Mouse (Mus musculus) splenic B cell, adult 2 months (primary cell): ENCODE data around the gene 9030612E09Rik.
A peak's percentile ranks its signal among the peaks of the same experiment; 100 is the strongest.

Experiments
- DNase-seq: peaks from one replicate; pipeline ENCODE4 v3.0.0-alpha.2; 2011; ENCODE audit warnings: low read depth, low spot score
- H3K27me3 ChIP-seq: 2 replicates; pipeline ENCODE4 v1.6.1; 2012; ENCODE audit warnings: mild to moderate bottlenecking, low read length, moderate library complexity, mixed read lengths; ENCODE audit not compliant: control insufficient read depth, poor library complexity, insufficient read depth, severe bottlenecking
- H3K36me3 ChIP-seq: 2 replicates; pipeline ENCODE4 v1.6.1; 2012; ENCODE audit warnings: mild to moderate bottlenecking, low read length, moderate library complexity, mixed read lengths; ENCODE audit not compliant: control insufficient read depth, poor library complexity, insufficient read depth, severe bottlenecking

Gene 9030612E09Rik

DNA sequence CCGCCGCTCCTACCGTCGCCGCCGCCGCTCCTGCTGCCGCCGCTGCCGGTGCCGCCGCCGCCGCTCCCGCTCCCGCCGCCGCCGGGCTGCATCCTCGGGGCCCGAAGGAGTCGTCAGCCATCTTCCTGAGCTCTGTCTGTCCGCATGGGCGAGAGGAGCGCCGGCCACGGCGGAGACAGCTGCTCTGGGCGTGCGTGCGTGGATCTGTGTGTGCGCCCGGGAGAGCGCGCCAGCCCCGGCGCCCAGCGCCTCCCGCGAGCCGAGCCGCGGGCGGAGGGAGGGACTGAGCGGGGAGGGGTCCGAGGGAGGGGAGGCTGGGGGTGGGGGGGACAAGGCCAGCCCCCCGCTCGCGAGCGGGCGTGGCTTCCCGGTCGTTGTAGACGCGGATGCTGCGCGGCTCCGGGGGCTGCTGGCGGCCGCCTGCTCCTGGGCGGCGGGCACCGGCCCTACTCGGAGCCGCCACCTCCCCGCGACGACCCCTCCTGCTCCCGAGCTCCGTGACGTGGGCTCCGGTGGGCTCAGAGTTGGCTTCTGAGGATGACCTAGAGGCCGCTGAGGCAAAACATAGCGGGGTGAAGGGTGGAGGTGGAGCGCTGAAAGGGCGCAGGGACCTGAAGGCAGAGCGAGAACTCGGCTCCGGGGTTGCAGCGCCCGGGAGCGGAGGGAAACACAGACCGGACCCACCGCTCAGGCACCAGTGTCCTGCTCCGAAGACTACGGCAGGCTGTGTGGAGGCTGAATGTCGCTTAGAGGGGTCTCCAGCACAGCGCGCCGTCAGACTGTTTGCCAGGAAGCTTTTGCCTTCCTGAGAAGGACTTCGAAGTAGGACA lies at the start of gene 9030612E09Rik, which contains the start of gene Sobp:
Gene 9030612E09Rik (plus strand): TSS at position 379 of the 830 bp plus-strand sequence.
Gene Sobp (minus strand): TSS at position 205 of the 830 bp plus-strand sequence.
- Histone ChIP-seq H3K36me3 (no peaks in the 10 kb centered on the region), H3K27me3 (no peaks in the 10 kb centered on the region; the same call in 1 of the 2 replicates)
- DNase-seq = peak; percentile 3

GRCm38 (mm10) chr10:43128750-43129149 lies 45.8 kb upstream of the 9030612E09Rik start:
- no peaks in the 10 kb centered on the region for H3K27me3 ChIP-seq
- H3K36me3 ChIP-seq = no peaks in the 10 kb centered on the region
- no peak for DNase-seq

- no peaks in the 10 kb centered on the region for H3K27me3 ChIP-seq
- H3K36me3 ChIP-seq = no peaks in the 10 kb centered on the region
- no peak for DNase-seq
Observed at GRCm38 (mm10) chr10:43134027-43134426, 40.5 kb upstream of the 9030612E09Rik start.

- no peaks in the 10 kb centered on the region for H3K27me3 ChIP-seq
- no peak for DNase-seq
- no peaks in the 10 kb centered on the region for H3K36me3 ChIP-seq
Observed at GRCm38 (mm10) chr10:43143173-43143572, 31.3 kb upstream of the 9030612E09Rik start.

- Histone ChIP-seq H3K36me3 (no peaks in the 10 kb centered on the region), H3K27me3 (no peaks in the 10 kb centered on the region)
- DNase-seq = no peak
Observed at GRCm38 (mm10) chr10:43148456-43148855, 26.0 kb upstream of the 9030612E09Rik start.

GRCm38 (mm10) chr10:43152643-43153042 lies 21.9 kb upstream of the 9030612E09Rik start:
- no peak for DNase-seq
- Histone ChIP-seq H3K27me3 (no peaks in the 10 kb centered on the region), H3K36me3 (no peaks in the 10 kb centered on the region)

DNA sequence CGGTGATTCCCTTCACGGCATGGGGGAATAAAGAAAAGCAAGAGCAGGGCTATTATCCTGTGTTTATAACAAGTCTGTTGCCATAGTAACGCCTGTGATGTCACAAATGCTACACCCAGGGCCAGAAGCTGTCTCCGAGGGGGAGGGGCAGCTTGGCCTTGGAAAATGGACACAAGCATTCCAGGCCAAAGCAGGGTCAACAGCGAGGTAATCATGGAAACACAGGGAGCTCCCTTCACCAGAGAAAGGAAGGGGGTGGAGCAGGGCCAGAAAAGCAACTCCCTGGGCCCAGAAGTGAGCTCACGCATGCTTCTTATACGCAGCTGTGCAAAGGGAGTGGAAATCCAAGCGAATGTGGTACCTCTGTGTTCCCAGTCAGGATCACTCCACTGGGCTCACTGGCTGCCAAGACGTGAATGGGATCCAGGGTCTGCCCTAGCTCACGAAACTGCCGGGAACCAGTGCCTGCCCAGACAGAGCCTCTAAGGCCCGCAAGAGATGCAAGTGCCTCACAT lies 19.4 kb upstream of the 9030612E09Rik start:
- no peak for DNase-seq
- no peaks in the 10 kb centered on the region for H3K27me3 ChIP-seq
- H3K36me3 ChIP-seq = no peaks in the 10 kb centered on the region

DNA sequence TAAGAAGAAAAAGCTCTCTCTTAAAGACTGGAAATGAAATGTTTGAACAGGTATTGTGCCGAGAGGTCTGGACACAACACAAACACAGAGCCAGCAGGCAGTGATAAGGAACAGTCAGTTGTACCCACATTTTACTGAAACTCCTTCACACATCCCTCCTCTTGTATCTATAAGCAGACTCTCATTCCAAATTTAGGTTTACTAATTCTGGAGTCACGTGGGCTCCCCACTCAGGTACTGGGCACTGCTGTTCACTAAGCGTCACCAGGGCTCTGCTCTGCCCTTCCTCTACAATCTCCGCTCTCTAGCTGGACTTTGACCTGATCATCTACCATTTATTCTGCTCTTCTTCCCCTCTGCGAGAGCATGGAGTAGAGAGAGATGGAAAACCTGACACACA lies 15.6 kb upstream of the 9030612E09Rik start:
- no peaks in the 10 kb centered on the region for H3K27me3 ChIP-seq
- DNase-seq = no peak
- H3K36me3 ChIP-seq = no peaks in the 10 kb centered on the region

- DNase-seq = no peak
- H3K27me3 ChIP-seq = no peaks in the 10 kb centered on the region
- no peaks in the 10 kb centered on the region for H3K36me3 ChIP-seq
Observed at GRCm38 (mm10) chr10:43159333-43159732, 15.2 kb upstream of the 9030612E09Rik start.

DNA sequence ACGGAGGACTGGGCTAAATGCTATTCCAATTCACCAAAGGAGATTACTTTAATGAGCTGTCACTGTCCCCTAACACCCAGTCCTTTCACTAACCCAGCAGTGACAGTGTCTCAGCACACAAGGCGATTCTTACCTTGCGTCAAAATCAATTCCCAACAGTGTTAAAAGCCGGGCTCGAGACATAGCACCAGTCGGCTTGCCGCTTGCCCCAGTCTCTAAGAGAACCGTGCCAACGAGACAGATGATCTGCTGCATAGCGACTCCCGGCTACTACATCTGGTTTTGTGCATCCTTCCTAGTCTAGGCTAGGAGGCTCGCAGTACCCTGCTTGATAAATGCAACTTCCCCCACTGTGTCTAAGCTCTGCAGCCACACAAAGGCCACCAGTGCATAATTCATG lies 12.2 kb upstream of the 9030612E09Rik start:
- DNase-seq = no peak
- Histone ChIP-seq H3K27me3 (no peaks in the 10 kb centered on the region), H3K36me3 (no peaks in the 10 kb centered on the region)

DNA sequence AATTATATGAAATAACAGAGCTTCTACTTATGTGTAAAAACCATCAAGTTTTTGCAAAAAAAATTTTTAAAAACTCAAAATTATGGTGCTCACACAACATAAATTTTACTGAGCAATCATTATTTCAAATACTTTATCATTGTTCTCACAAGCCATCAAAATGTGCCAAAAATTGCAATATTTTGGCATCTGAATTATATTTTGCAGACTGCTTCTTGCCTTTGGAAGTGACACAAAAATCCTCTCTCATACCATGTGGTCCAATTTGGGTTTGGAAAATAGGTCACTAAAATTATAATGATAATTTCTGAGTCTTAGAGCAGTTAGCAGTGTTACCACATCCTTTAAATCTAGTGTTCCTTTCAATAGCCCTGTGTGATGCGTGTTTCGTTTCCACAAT lies 10.1 kb upstream of the 9030612E09Rik start:
- no peaks in the 10 kb centered on the region for H3K27me3 ChIP-seq
- no peak for DNase-seq
- H3K36me3 ChIP-seq = no peaks in the 10 kb centered on the region

- H3K27me3 ChIP-seq = no peaks in the 10 kb centered on the region
- DNase-seq = no peak
- H3K36me3 ChIP-seq = no peaks in the 10 kb centered on the region
Observed at GRCm38 (mm10) chr10:43166146-43166545, 8.4 kb upstream of the 9030612E09Rik start.

DNA sequence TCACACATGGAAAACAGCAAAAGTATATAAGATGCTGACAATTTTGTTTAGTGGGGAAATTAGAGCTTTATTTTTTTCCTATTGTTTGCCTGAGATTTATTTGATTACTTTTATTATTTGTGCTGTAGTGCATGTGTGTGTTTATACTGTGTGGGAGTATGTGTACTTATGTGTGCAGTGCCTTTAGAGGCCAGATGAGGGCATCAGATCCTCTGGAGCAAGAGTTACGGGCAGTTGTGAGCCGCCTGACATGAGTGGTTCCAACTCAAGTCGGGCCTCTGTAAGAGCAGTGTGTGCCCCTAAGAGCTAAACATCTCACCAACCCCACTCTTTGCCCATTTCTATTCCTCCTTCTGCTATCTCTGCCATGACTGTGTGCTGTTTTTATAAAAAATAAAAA lies 7.7 kb upstream of the 9030612E09Rik start:
- H3K27me3 ChIP-seq = no peaks in the 10 kb centered on the region
- no peak for DNase-seq
- no peaks in the 10 kb centered on the region for H3K36me3 ChIP-seq

GRCm38 (mm10) chr10:43168847-43169246 lies 5.7 kb upstream of the 9030612E09Rik start:
- DNase-seq = no peak
- no peaks in the 10 kb centered on the region; the same call in 1 of the 2 replicates for H3K27me3 ChIP-seq
- no peaks in the 10 kb centered on the region for H3K36me3 ChIP-seq

DNA sequence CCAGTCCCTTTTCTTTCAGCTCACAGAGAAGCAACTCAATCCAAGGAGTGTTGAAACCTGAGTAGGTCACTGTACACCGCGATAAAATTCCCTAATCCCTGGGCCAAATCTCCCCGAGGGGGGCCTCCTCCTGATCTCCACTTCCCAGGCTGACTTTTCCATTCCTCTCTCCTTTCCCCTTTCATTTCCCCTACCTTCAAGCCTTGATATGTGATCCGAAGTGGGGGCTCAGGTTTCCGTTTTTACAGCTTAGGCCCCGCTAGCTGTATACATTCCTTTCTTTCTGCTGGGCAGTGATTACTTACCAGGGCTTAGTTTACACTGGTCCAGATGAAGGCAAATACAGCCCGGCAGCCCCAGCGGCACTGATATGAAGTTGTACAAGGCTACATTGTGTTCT lies 3.4 kb upstream of the 9030612E09Rik start:
- DNase-seq = no peak
- Histone ChIP-seq H3K27me3 (no peaks in the 10 kb centered on the region; the same call in 1 of the 2 replicates), H3K36me3 (no peaks in the 10 kb centered on the region)
